Mouse (Mus musculus): ENCODE measurements around the gene Hectd4.
A peak's percentile ranks its signal among the peaks of the same experiment; 100 is the strongest.
"Not testable (repeated sequence)": the region's sequence is repeated elsewhere in the genome, so short reads cannot be mapped to it uniquely, and the experiment has no call there.

Hectd4 gene

DNA sequence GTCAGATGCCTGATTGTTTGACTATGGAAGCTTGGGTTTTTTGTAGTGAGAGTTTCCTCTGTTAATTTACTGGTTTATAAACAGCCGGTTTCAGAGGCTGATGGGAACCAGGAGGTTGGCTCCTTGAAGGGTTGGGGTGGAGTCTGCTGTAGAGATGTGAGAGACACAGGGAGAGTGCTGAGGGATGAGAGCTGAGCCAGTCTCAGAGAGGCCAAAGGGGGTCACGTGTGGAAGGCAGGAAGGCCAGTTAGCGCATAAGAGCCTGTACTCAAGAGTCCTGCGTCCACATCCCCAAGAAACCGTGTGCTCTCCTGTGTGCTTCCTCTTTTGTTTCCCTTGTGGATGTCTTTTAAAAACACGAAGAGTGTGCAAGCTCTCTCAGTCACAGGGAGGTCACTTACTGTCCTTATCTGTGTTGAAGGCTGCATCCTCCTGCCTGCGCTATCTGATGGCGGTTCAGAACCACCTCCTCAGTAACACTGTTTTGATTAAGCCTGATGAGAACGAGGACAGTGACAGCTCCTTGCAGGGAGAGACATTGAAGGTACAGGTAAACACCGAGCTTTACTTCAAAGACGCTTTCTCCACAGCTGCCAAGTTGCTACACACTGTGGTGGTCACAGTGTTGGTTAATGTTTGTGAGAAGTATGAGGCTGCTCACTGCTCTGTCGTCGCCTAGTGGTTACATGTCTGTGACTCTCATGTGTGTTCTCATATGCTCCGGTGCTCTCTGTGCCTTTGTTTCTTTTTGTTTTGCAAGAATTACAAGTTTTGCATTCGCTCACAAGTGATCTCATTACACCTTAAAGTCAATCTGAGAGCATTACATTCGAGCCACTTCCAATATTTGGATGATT, 72.5 kb downstream of the Hectd4 start:
- no peak for DNase-seq

DNA sequence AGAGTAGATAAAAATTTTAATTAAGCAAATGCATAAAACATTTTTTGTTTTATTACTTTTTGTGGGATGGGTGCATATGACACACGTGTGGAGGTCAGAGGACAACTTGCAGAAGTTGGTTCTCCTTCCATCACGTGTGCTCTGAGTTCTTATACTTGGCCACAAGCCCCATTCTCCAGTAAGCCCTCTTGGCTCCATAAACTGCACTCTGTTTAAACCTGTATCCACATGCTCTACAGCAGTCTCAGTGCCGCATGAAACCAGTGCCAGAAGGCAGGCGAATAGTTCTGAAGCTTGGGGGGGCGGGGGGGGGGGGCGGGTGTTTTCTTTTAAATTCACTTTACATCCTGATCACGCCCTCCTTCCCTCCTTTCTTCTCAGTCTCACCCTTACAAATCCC, 85.0 kb downstream of the Hectd4 start:
- no peak for DNase-seq

DNA sequence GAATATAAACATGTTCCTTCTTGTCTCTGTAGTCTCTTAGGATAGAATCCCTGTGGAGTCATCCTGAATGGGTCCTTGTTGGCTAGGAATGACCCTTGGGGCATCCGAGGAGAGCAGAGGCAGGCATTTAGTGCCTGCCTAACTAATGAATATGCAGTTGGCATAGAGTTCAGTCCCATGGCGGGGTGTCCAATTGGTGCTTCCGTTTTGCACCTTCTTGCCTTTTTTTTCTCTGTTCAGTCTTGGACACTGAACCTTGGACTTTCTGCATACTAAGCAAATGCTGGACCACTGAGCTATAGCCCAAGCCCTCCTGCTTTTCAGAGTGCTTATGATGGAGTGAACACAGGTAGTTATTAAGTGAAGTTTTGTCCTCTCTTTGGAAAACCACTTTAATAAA, 87.6 kb downstream of the Hectd4 start:
- no peak for DNase-seq

DNA sequence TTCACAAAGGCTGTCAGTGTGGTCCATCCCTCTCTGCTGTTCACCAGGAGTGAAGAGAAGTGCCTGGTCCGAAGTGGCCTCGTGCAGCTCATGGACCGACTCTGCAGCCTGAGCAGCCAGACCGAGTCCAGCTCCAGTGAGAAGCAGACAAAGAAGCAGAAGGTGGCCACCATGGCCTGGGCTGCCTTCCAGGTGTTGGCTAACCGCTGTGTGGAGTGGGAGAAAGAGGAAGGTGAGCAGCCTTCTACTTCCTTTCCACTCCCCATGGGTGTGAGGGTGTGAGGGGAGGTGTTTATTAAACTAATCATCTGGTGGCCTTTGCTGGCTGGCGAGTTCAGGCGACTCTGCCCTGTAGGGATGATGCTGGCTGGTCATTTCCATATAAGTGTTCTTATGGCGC, 91.6 kb downstream of the Hectd4 start:
- no peak for DNase-seq

DNA sequence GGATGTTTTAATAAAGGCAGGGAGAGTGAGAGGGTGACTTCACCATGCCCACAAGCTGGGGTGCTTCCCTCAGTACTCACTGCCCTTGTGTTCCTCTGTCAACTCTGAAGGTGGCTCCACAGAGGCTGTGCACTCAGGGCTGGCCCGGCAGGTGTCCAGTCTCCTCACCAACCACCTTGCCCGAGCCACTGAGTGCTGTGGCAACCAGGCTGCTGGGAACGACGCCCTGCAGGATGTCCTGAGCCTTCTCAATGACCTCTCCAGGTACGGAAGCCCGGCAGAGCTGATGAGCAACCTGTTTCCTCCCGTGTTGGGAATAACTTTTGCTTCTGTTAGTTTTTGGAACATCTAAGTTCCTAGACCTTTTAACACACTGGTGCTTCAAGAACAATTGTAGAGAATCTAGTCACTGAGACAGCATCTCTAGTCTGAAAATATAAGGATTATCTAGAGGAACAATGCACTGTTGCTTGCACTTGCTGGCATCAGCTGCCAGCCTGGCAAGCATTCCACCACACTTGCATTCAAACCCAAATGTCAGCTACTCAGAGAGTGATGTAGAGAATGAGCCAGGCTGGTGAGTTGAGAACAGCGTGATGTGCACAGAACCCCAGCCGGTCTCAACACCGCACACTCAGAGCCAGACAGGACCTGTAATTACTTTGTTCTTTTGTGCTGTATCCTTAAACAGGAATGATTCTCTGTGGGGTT, 93.9 kb downstream of the Hectd4 start:
- DNase-seq, result no peak

DNA sequence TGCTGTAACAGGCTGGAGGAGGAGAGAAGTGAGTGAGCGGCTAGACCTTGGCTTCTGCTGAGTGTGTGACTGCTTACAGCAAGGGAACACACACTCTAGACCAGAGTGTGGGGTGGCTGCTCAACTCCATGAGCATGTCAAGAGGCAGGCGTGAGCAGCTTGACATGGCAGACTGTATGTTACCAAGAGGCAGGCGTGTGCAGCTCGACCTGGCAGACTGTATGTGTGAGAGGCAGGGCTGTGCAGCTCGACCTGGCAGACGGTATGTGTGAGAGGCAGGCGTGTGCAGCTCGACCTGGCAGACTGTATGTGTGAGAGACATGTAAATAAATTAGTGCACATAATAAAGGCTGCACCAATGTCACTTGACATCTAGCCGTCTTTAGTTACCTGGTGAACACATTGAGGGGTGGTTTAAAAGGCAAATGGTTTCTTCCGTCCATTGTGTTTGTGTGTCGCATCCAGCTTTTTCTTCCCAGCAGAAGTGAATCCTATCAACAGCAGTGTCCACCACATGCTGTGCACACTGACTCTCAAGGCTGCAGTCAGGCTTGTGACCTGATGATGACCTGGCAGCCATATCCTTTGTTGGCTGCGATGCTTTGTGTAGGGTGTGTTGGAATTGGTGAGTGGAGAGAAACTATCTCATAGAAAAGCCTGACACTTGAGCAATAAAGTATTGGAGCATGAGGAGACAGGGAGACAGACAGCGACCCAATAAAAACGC, 106.2 kb downstream of the Hectd4 start:
- DNase-seq, result no peak

DNA sequence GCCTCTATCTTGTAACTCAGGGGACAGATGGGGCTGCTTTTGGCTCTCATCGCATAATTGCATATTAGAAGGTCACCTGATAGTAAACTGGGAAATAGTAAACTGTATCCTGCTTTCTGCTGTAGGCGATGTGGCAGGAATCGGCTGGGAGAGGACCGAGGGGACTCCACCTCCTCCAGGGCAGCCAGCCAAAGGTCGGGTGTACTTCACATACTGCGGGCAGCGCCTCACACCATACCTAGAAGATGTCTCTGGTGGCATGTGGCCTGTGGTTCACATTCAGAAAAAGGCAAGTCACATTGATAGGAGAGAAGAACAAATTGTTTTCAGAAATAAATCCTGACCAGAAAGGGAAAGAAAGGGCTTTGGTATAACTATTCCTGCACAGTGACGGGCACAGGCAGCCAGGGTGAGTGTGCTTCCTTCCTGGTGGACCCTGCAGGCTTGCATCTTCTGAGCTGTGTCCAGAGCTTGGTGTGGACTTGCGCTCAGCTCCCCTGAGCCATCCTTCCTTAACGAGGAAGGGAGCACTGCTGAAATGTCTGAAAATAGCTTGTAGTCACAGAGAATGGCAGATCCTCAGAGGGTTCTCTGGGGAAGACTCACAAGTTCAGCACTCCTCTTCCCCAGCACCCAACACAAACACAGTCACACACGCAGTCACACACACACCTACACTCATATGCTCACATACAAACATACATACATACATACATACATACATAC, 109.5 kb downstream of the Hectd4 start:
- DNase-seq, result peak; percentile 43

DNA sequence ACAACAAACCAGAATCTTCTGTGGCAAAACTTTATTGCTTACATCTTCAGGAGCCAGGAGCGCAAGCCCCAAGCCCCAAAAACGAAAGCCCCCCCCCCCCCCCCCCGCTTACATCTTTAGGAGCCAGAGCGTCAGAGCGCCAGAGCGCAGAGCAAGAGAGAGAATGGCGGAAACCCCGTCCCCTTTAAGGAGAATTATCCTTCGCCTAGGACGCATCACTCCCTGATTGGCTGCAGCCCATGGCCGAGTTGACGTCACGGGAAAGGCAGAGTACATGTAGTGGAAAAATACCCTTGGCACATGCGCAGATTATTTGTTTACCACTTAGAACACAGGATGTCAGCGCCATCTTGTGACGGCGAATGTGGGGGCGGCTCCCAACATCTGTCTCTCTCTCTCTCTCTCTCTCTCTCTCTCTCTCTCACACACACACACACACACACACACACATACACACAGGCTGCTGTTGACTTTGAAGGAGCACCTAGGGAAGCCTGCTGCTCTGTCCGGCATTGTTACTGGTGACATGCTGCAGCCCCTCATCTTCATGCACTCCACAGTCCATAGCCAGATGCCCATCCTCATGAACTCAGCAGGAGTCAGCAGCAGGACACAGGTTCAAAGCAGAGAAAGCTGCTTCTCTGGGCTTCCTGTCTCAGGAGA, 110.3 kb downstream of the Hectd4 start:
- not testable (repeated sequence) for DNase-seq

DNA sequence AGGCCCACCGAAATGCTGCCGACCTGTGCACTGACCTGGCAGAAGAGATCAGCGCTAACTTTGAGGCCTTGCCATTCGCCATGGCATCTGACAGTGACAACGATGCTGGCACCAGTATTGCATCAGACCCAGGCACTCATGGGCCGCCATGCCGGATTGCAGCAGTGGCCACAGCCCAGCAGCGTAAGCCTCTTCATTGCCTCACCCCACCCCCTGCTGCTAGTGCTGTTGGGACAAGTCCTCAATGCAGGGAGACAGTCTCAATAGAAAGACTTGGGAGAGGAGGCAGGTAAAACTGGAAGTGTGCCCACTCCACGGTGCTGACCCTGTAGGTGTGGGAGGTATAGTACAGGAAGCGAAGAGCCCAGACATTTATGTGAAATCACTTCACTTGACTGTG, 111.7 kb downstream of the Hectd4 start:
- no peak for DNase-seq

DNA sequence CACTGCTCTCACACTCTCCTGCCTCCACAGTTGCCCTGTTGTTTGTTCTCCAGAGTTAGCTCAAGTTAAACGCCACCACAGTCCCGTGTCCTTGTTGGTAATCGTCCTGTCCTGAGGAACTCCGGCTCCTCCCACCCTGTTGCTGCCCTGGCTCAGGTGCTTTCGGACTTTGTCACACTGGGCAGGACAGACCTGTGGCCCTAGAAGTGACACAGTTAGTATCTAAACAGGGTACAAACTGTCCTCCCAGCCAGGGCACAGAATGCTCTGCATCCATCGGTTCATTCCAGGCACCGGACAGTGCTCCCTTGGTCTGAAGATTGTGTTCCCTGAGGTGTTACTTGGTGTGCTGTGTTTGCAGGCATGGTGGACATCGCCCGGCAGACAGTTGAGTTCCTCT, 114.0 kb downstream of the Hectd4 start:
- DNase-seq, result no peak

DNA sequence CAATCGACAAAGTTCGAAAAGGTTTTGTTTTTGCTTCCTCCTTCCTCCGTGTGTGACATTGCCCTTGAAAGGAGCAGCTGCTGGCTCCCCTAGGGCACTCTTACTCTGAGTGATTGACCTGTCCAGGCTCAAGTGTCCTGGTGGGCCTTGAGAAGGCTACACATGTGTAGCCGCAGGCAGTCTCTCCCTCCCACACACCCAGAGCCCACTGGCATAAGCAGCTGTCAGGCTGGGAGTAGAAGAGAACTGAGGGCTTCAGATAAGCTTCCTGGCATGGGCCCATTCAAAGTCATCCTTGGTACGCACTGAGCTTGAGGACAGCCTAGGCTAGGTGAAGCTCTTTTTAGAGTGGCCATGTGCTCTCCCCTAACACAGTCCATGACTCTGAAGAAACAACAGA, 114.4 kb downstream of the Hectd4 start:
- no peak for DNase-seq

DNA sequence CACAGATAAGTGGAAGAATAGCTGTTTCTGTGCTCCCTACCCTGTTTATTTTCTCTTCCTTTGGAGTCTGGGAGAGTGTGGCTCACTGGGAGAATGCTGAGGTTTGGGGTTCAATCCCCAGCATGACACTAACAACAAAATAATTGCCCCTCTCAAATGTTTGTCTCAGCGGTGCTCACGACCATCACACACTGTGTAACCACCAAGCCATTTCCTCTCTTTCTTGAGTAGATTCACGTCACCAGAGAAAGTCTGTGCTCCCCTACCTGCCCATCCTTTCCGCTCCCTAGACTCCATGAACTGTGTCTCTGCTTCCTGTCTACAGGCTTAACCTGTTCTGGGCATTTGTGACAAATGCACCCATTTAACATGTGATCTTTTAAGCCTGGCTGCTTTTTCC, 115.4 kb downstream of the Hectd4 start:
- no peak for DNase-seq

DNA sequence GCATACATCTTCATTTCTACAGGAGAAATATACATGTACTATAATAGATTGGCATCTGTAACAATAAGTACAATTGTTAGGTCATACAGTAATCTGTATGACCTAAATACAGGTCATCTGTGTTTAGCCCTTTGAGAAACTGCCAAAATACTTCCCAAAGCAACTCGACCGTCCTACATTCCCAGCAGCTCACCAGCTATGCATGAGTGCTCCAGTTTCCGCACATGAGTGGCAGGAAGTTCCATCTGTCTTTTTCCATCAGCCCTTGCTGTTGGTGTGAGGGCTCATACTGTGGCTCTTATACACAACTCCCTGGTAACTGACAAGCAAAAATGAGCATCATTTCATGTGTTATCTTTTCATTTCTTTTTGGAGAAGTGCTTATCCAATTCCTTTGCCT, 116.0 kb downstream of the Hectd4 start:
- no peak for DNase-seq

DNA sequence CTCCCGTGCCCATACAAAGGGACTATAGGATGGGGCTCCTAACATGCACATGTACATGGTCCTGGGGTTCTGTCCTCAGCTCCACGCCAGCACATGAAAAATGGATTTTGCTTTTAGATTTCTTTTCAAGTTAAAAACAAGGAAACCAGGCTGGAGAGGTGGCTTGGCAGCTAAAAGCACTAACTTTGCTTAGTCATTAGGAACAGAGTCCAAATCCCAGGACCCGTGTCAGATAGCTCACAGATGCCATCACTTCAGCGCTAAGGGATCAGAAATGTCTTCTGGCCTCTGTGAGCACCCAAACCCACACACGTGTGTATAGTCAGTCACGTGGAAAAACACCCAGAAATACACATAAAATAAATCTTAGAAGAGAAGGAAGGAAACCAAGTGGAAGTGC, 116.8 kb downstream of the Hectd4 start:
- DNase-seq, result no peak

DNA sequence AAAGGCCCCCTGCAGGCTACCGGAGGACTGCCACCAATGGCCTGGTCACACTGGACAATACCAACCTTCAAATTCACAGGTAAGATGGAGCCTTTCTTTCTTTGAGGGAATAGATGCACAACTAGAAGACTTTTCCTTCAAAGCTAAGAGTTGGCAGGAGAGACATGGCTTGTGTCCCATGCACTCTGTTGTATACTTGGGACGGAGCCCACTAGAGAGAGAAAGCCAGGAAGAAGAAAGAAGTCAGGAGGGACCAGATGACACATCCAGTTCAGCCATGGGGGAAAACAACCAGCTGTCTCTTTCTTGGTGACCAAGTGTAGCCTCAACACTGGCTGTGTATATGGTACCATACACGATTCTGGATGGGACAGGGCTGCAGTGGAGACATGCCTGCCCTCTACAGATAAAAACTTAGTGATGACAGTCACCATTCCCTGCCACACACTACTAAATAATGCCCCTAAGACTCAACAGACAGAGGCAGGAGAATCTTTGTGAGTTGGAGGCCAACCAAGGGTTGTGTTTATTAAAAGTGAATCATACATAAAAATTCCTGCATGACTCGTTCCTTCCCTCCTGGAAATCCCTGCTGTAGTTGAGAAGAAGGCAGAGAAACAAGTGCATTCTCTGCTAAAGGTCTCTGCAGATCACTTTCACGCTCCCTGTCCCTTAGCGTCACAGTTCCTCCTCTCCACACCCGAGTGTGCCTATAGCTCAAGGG, 119.7 kb downstream of the Hectd4 start:
- DNase-seq, result peak; percentile 48

DNA sequence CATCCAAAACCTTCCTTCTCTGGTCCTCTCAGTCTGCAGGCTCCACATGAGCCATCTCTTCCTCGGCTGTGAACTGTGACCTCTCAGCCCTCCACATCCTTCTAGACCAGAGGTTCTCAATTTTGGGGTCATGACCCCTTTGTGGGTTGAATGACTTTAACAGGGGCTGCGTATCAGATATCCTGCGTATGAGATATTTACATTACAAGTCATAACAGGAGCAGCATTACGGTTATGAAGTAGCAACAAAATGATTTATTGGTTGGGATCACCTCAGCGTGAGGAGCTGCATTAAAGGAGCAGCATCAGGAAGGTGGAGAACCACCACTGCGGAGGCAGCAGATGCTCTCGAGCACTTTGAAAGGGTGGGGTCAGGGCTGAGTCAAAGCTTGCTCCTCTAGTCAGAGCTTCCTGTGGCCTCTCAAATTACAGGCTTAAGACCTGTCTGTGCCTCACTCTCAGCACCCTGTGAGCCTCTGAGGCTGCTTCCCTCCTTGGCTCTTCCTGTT, 121.0 kb downstream of the Hectd4 start:
- DNase-seq, result no peak

DNA sequence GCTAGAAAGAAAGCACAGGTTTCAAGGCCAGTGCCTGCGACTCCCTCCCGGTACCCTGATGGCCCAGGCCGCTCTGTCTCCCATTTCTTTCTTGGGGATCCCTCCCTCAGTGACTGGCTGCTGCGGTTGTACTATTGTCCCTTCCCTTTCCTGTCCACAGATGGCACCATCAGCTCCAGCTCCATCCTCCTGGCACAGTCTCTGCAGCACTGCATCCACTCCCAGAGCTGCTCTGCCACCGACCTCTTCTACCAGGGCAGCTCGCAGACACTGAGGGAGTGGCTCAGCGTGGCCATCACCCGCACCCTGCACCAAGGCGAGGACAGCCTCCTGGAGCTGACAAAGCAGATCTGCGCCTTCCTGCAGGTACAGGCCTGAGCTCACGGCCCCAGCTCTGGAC, 122.5 kb downstream of the Hectd4 start:
- DNase-seq, result no peak

DNA sequence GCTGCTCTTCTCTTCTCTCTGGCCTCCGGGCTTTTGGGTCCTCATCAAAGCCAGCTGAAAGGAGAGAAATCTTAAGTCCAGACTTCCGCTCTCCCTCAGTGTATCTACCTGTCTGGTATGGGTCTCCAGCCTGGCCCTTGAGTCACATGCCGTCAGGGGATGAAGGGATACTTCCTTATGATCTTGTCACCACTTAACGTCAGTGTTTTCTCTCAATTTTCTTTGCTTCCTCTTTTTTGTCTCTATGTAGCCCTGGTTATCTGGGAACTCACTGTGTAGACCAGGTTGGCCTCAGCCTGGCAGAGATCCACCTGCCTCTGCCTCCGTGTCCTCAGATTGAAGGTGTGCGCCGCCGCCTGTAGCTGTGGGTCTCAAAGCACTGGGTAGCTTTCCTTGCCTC, 124.0 kb downstream of the Hectd4 start:
- DNase-seq, result no peak

DNA sequence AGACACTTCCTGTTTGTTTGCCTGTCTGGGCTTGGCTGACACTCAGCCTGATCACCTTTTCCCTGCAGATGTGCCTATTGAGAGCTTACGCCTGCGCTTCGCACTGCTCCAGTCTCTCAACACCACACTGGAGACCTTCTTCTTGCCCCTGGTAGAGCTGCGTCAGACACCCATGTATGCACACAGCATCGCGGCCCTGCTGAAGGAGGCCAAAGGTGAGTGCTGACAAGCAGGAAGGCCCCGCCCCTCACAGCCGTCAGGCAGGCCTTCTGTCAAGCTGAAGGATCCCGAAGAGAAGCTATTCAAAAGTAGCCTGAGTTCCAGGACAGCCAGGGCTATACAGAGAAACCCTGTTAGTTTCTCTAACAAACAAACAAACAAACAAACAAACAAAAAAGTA, 139.2 kb downstream of the Hectd4 start:
- no peak for DNase-seq

DNA sequence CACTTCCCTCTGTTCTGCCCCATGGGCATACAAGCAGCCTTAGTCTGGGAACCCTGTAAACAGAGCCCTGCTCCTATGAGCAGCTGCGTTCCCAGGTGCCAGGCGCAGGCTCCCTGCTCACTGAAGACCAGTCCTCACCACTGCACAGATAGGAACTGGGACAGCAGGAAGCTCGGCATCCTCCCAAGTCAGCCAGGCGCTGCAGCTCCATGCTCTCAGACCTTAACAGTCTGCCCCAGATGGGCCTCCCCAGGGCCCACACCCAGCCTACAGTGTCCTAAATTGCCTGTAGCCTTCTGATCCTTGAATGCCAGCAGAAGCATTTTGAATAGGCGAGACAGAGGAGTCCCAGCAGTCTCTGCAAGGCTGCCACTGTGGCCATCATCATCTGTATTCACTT, 141.7 kb downstream of the Hectd4 start:
- DNase-seq, result peak; percentile 35

DNA sequence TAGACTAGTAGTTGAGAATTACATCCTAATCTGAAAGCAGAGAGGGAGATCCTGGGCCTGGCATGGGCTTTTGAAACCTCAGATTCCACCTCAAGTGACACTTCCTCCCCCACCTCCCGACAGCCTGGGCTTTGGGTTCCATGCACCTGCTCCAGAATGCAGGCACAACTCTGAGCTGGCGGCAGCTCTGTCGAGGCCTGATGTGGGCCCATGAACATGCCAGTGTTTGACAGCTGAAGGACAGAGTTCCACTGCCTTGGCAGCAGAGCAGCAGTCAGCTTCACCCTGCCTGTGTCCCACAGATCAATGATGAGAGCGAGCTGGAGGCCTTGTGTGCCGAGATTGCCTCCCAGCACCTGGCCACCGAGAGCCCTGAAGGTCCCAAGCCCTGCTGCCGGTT, 143.4 kb downstream of the Hectd4 start:
- no peak for DNase-seq
